Mouse (Mus musculus) lung, embryonic 15.5 days (tissue): ENCODE data around the gene Myadml2. TPM values are rescaled to one million over a fixed set of nuclear protein-coding genes. Genes with fewer than 3 reads are reported as not detected.

Experiments
- ATAC-seq: fragments of 200-750 bp; cut with Nextera tagmentation; 2 replicates; pipeline ENCODE4 v1.8.0; 2017; ENCODE audit warnings: moderate number of reproducible peaks, borderline replicate concordance; ENCODE audit not compliant: low FRiP score, low TSS enrichment; ENCODE audit errors: extremely low read depth
- H3K27ac ChIP-seq: fragments of 300-500 bp; sonication (generic); 2 replicates; pipeline ENCODE4 v1.5.1; 2015; ENCODE audit warnings: moderate library complexity, mild to moderate bottlenecking, inconsistent platforms
- H3K27me3 ChIP-seq: fragments of 300-500 bp; sonication (generic); 2 replicates; pipeline ENCODE4 v1.6.1; 2015; ENCODE audit warnings: inconsistent platforms
- H3K36me3 ChIP-seq: fragments of 300-500 bp; sonication (generic); 2 replicates; pipeline ENCODE4 v1.6.1; 2015; ENCODE audit warnings: inconsistent platforms
- H3K4me1 ChIP-seq: fragments of 300-500 bp; sonication (generic); 2 replicates; pipeline ENCODE4 v1.6.1; 2015; ENCODE audit warnings: inconsistent platforms
- H3K4me2 ChIP-seq: fragments of 300-500 bp; sonication (generic); 2 replicates; pipeline ENCODE4 v1.6.1; 2015; ENCODE audit warnings: inconsistent platforms, mild to moderate bottlenecking, moderate library complexity
- H3K4me3 ChIP-seq: fragments of 300-500 bp; sonication (generic); 2 replicates; pipeline ENCODE4 v1.5.1; 2015; ENCODE audit warnings: mild to moderate bottlenecking, inconsistent platforms
- H3K9ac ChIP-seq: fragments of 300-500 bp; sonication (generic); 2 replicates; pipeline ENCODE4 v1.6.1; 2015; ENCODE audit warnings: inconsistent platforms
- H3K9me3 ChIP-seq: fragments of 300-500 bp; sonication (generic); 2 replicates; pipeline ENCODE4 v1.6.1; 2016; ENCODE audit warnings: inconsistent platforms
- WGBS: fragments of 180-500 bp; shearing (Covaris S2); methylation state at CpG from one replicate; pipeline ENCODE4 v1.1.7; 2015; 5-methylcytosine and 5-hydroxymethylcytosine counted together
- polyA plus RNA-seq: library from polyadenylated mRNA; unstranded; fragments of >200 nt; fragmentation: Nextera tagmentation; extraction: Ambion mirVana; gene quantifications from 2 replicates; pipeline ENCODE4 v1.2.1, GENCODE M21; 2015

Myadml2 gene
- polyA plus RNA-seq, 1 experiment from 2014 or later = 1.3 TPM

GRCm38 (mm10) chr11:120627468-120628300 lies 20.3 kb downstream of the Myadml2 start:
- no peak overlapping the region for H3K9ac ChIP-seq
- no peak overlapping the region for H3K27ac ChIP-seq
- peaks cover 24% of the 10 kb centered on the region for H3K36me3 ChIP-seq
- H3K4me3 ChIP-seq = no peak overlapping the region
- 75% methylated on average over 22 of the region's 22 CpGs for WGBS
- peaks cover 50% of the 10 kb centered on the region for H3K4me1 ChIP-seq
- H3K27me3 ChIP-seq = no peaks in the 10 kb centered on the region
- H3K9me3 ChIP-seq = no peaks in the 10 kb centered on the region
- H3K4me2 ChIP-seq = no peak overlapping the region
- no peak for ATAC-seq

GRCm38 (mm10) chr11:120626785-120627467 lies 21.0 kb downstream of the Myadml2 start:
- Histone ChIP-seq H3K4me1 (peaks cover 45% of the 10 kb centered on the region), H3K36me3 (peaks cover 27% of the 10 kb centered on the region), H3K9ac (no peak overlapping the region), H3K27ac (no peak overlapping the region), H3K9me3 (no peaks in the 10 kb centered on the region), H3K4me3 (no peak overlapping the region), H3K27me3 (no peaks in the 10 kb centered on the region), H3K4me2 (no peak overlapping the region)
- WGBS = 89% methylated on average over 11 of the region's 11 CpGs
- ATAC-seq = no peak

GRCm38 (mm10) chr11:120625152-120625775 lies 22.7 kb downstream of the Myadml2 start, which contains the start of gene Sirt7:
TSS of gene Sirt7 (minus strand) at chr11:120625240.
- no peaks in the 10 kb centered on the region for H3K27me3 ChIP-seq
- WGBS = 18% methylated on average over 5 of the region's 5 CpGs
- H3K27ac ChIP-seq = peak within 1 kb of the TSS; percentile 77
- peak within 1 kb of the TSS; percentile 93 for H3K4me2 ChIP-seq
- peak within 1 kb of the TSS; percentile 70 for H3K9ac ChIP-seq
- H3K36me3 ChIP-seq = peaks cover 38% of the 10 kb centered on the region
- peaks cover 28% of the 10 kb centered on the region for H3K4me1 ChIP-seq
- ATAC-seq = peak; percentile 19; the same call in 1 of the 2 replicates
- peak within 1 kb of the TSS; percentile 75 for H3K4me3 ChIP-seq
- H3K9me3 ChIP-seq = no peaks in the 10 kb centered on the region

GRCm38 (mm10) chr11:120624680-120625111 lies 23.3 kb downstream of the Myadml2 start:
- Histone ChIP-seq H3K36me3 (peaks cover 44% of the 10 kb centered on the region), H3K27ac (peak overlapping the region; percentile 77), H3K9me3 (no peaks in the 10 kb centered on the region), H3K27me3 (no peaks in the 10 kb centered on the region), H3K4me3 (peak overlapping the region; percentile 75), H3K9ac (peak overlapping the region; percentile 70), H3K4me2 (peak overlapping the region; percentile 93), H3K4me1 (peaks cover 22% of the 10 kb centered on the region)
- peak; percentile 79; the same call in 1 of the 2 replicates for ATAC-seq
- under 1% methylated on average over 53 of the region's 53 CpGs for WGBS

GRCm38 (mm10) chr11:120623961-120624679 lies 23.8 kb downstream of the Myadml2 start:
- ATAC-seq = peak; percentile 78
- H3K27me3 ChIP-seq = no peaks in the 10 kb centered on the region
- peak overlapping the region; percentile 93 for H3K4me2 ChIP-seq
- H3K27ac ChIP-seq = peak overlapping the region; percentile 77
- H3K9me3 ChIP-seq = no peaks in the 10 kb centered on the region
- 11% methylated on average over 30 of the region's 30 CpGs for WGBS
- H3K4me3 ChIP-seq = peak overlapping the region; percentile 75
- H3K4me1 ChIP-seq = peaks cover 18% of the 10 kb centered on the region
- H3K36me3 ChIP-seq = peaks cover 45% of the 10 kb centered on the region
- H3K9ac ChIP-seq = peak overlapping the region; percentile 70

GRCm38 (mm10) chr11:120622805-120623204 lies 25.2 kb downstream of the Myadml2 start:
- no peak for ATAC-seq
- H3K9me3 ChIP-seq = no peaks in the 10 kb centered on the region
- no peaks in the 10 kb centered on the region for H3K27me3 ChIP-seq
- WGBS = 88% methylated on average over 6 of the region's 6 CpGs
- peaks cover 50% of the 10 kb centered on the region for H3K36me3 ChIP-seq
- H3K9ac ChIP-seq = no peak overlapping the region
- H3K4me1 ChIP-seq = peaks cover 21% of the 10 kb centered on the region
- no peak overlapping the region for H3K4me3 ChIP-seq
- no peak overlapping the region for H3K4me2 ChIP-seq
- no peak overlapping the region for H3K27ac ChIP-seq

- H3K4me1 ChIP-seq = peaks cover 24% of the 10 kb centered on the region
- no peak overlapping the region for H3K4me3 ChIP-seq
- H3K4me2 ChIP-seq = no peak overlapping the region
- H3K27ac ChIP-seq = no peak overlapping the region
- peaks cover 43% of the 10 kb centered on the region for H3K36me3 ChIP-seq
- no peak overlapping the region for H3K9ac ChIP-seq
- no peaks in the 10 kb centered on the region for H3K27me3 ChIP-seq
- no peaks in the 10 kb centered on the region for H3K9me3 ChIP-seq
- WGBS = 90% methylated on average over 14 of the region's 14 CpGs
- no peak for ATAC-seq
Observed at GRCm38 (mm10) chr11:120620195-120620594, 27.8 kb downstream of the Myadml2 start.

GRCm38 (mm10) chr11:120618619-120619535 lies 29.1 kb downstream of the Myadml2 start:
- no peak for ATAC-seq
- Histone ChIP-seq H3K4me3 (no peak overlapping the region), H3K27ac (no peak overlapping the region), H3K9ac (no peak overlapping the region), H3K4me2 (no peak overlapping the region), H3K9me3 (no peaks in the 10 kb centered on the region), H3K36me3 (peaks cover 52% of the 10 kb centered on the region), H3K4me1 (peaks cover 18% of the 10 kb centered on the region), H3K27me3 (no peaks in the 10 kb centered on the region)
- whole genome bisulfite sequencing = 87% methylated on average over 25 of the region's 25 CpGs

GRCm38 (mm10) chr11:120617519-120618112 lies 30.3 kb downstream of the Myadml2 start, which contains the start of gene Pcyt2:
TSS of gene Pcyt2 (minus strand) at chr11:120617936.
- peak; percentile 92 for ATAC-seq
- H3K36me3 ChIP-seq = peaks cover 52% of the 10 kb centered on the region
- H3K9ac ChIP-seq = peak within 1 kb of the TSS; percentile 86
- H3K27ac ChIP-seq = peak within 1 kb of the TSS; percentile 68
- no peaks in the 10 kb centered on the region for H3K9me3 ChIP-seq
- peak within 1 kb of the TSS; percentile 95 for H3K4me3 ChIP-seq
- under 1% methylated on average over 56 of the region's 56 CpGs for WGBS
- peaks cover 14% of the 10 kb centered on the region for H3K4me1 ChIP-seq
- no peaks in the 10 kb centered on the region for H3K27me3 ChIP-seq
- peak within 1 kb of the TSS; percentile 89 for H3K4me2 ChIP-seq

- Histone ChIP-seq H3K9me3 (no peaks in the 10 kb centered on the region), H3K27me3 (no peaks in the 10 kb centered on the region), H3K36me3 (peaks cover 57% of the 10 kb centered on the region), H3K4me2 (peak overlapping the region; percentile 89), H3K4me1 (peaks cover 14% of the 10 kb centered on the region), H3K4me3 (peak overlapping the region; percentile 95), H3K27ac (no peak overlapping the region), H3K9ac (peak overlapping the region; percentile 86)
- ATAC-seq = no peak
- 38% methylated on average over 4 of the region's 4 CpGs for WGBS
Observed at GRCm38 (mm10) chr11:120616617-120617294, 31.2 kb downstream of the Myadml2 start.
